Mouse (Mus musculus): Measurements from ENCODE around the gene Mprip. TPM values are rescaled to one million over a fixed set of nuclear protein-coding genes. Genes with fewer than 3 reads are reported as not detected.
"Not testable (repeated sequence)": the region's sequence is repeated elsewhere in the genome, so short reads cannot be mapped to it uniquely, and the experiment has no call there.

The Mprip gene
- polyA plus RNA-seq, 1 experiment from 2014 or later = 14.2 TPM

DNA sequence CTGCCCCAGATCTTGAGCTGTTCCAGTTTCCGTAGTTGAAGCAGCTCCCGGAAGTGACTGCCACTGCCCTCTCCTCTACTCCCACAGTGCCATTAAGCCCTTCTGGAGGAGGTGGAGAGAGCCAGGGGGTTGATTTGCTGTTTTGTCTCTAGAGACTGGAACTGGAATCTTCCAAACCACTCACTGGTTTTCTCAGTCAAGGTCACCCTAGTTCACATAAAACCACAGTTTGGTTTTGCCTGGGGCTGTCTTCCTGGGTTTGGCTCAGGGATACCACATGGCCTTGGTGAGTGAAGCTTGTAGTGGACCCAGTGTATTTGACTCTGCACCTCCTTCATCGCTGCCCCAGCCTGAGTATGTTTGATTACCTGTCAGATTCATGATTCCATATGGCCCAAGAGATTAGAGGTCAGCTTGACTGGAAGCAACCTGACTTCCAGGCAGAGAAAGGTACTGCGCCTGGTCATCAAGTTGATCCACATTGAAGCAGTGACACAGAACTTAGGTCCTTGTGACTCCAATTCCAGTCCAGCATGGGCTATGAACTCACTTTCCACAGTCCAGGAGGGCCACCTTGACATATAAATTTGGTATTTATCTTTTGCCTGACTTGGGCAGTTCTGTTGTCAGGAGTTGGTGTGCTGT lies 10.1 kb downstream of the Mprip start:
- Histone ChIP-seq H3K9me3 (ENCODE audit: low read length) (no peaks in the 10 kb centered on the region), H3K4me1 (ENCODE audit: insufficient read depth) (peaks cover 14% of the 10 kb centered on the region; the same call in 1 of the 2 replicates), H3K36me3 (replicated peaks; ENCODE audit: insufficient read depth, low read length) (no peaks in the 10 kb centered on the region), H3K9ac (replicated peaks) (no peak overlapping the region), H3K27me3 (ENCODE audit: insufficient read depth, low read length) (no peaks in the 10 kb centered on the region), H3K27ac (ENCODE audit: low read depth) (no peak overlapping the region), H3K4me2 (ENCODE audit: low read depth, low read length) (no peak overlapping the region), H3K4me3 (ENCODE audit: low read depth, low read length) (no peak overlapping the region)
- TF ChIP-seq CTCF (IDR thresholded peaks at IDR 0.05; ENCODE audit: low read depth) = no peak
- no peak for TF ChIP-seq EP300 (IDR thresholded peaks at IDR 0.05; ENCODE audit: low read depth)
- WGBS (ENCODE audit: insufficient replicate concordance) = 60% methylated on average over 4 of the region's 4 CpGs
- ATAC-seq = no peak
- DNase-seq = no peak

DNA sequence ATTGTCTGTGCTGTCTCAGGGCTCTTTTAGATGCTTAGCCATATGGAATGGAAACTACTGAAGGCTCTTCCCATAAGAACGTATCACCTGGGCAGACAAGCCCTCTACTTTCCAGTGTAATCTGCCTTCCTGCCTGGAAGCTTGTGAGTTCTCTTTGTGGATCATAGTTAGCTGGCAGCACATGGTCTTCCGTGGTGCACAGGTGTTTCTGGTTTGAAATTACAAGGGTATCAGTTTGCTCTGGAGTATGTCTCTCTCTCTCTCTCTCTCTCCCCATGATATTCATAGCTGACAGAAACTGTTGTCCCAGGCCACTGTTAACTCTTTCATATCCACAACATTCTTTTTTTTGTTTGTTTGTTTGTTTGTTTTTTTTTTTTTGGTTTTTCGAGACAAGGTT lies 12.9 kb downstream of the Mprip start:
- Histone ChIP-seq H3K36me3 (replicated peaks; ENCODE audit: insufficient read depth, low read length) (no peaks in the 10 kb centered on the region), H3K4me3 (ENCODE audit: low read depth, low read length) (no peak overlapping the region), H3K27me3 (ENCODE audit: insufficient read depth, low read length) (no peaks in the 10 kb centered on the region), H3K4me2 (ENCODE audit: low read depth, low read length) (no peak overlapping the region), H3K9me3 (ENCODE audit: low read length) (no peaks in the 10 kb centered on the region), H3K27ac (ENCODE audit: low read depth) (no peak overlapping the region), H3K9ac (replicated peaks) (no peak overlapping the region), H3K4me1 (ENCODE audit: insufficient read depth) (peaks cover 14% of the 10 kb centered on the region; the same call in 1 of the 2 replicates)
- WGBS (ENCODE audit: insufficient replicate concordance) = 81% methylated on average over 3 of the region's 3 CpGs
- ATAC-seq = no peak
- no peak for TF ChIP-seq EP300 (IDR thresholded peaks at IDR 0.05; ENCODE audit: low read depth)
- no peak for TF ChIP-seq CTCF (IDR thresholded peaks at IDR 0.05; ENCODE audit: low read depth)
- no peak for DNase-seq

DNA sequence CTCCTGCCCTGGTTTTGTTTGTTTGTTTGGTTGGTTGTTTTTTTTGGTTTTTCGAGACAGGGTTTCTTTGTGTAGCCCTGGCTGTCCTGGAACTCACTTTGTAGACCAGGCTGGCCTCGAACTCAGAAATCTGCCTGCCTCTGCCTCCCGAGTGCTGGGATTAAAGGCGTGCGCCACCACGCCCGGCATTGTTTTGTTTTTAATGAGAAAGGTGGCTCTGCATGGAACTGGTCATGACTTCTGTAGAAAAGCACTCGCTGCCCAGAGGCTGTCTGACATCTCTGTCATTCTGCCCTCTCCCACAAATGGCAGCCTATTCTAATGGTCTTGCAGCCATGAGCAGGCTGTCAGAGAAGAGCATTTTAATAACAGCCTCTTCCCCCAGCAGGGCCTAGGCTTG lies 13.6 kb downstream of the Mprip start:
- WGBS (ENCODE audit: insufficient replicate concordance) = 87% methylated on average over 7 of the region's 8 CpGs
- H3K9ac ChIP-seq (replicated peaks); H3K9me3 ChIP-seq (ENCODE audit: low read length); DNase-seq; H3K27ac ChIP-seq (ENCODE audit: low read depth); ATAC-seq; H3K4me2 ChIP-seq (ENCODE audit: low read depth, low read length); H3K36me3 ChIP-seq (replicated peaks; ENCODE audit: insufficient read depth, low read length); H3K4me3 ChIP-seq (ENCODE audit: low read depth, low read length); H3K27me3 ChIP-seq (ENCODE audit: insufficient read depth, low read length): not testable (repeated sequence)
- peaks cover 14% of the 10 kb centered on the region; the same call in 1 of the 2 replicates for H3K4me1 ChIP-seq (ENCODE audit: insufficient read depth)

DNA sequence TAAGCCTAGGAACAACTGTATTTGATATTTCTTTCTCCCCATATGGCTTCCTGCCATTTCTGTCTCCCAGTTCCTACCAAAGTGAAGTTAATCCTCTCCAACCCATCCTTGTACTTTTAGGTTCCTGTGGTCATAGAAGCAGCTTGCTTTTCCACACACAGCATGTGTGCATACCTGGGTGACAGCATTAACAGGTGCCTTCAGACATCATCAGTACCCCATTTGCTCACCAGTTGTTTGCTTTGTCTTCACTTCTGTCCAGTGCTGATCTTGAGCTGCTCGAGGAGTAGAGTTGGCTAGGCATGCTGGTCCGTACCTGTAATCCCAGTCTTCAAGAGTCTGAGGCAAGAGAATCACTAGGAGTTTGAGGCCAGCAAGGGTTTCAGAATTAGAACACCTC lies 16.7 kb downstream of the Mprip start:
- TF ChIP-seq EP300 (IDR thresholded peaks at IDR 0.05; ENCODE audit: low read depth) (no peak), CTCF (IDR thresholded peaks at IDR 0.05; ENCODE audit: low read depth) (no peak)
- Histone ChIP-seq H3K9me3 (ENCODE audit: low read length) (no peaks in the 10 kb centered on the region), H3K27ac (ENCODE audit: low read depth) (no peak overlapping the region), H3K4me3 (ENCODE audit: low read depth, low read length) (no peak overlapping the region), H3K27me3 (ENCODE audit: insufficient read depth, low read length) (no peaks in the 10 kb centered on the region), H3K4me2 (ENCODE audit: low read depth, low read length) (no peak overlapping the region), H3K4me1 (ENCODE audit: insufficient read depth) (peaks cover 2% of the 10 kb centered on the region; the same call in 1 of the 2 replicates), H3K9ac (replicated peaks) (no peak overlapping the region), H3K36me3 (replicated peaks; ENCODE audit: insufficient read depth, low read length) (no peaks in the 10 kb centered on the region)
- no peak for ATAC-seq
- 74% methylated on average over 2 of the region's 2 CpGs for WGBS (ENCODE audit: insufficient replicate concordance)
- DNase-seq = no peak

DNA sequence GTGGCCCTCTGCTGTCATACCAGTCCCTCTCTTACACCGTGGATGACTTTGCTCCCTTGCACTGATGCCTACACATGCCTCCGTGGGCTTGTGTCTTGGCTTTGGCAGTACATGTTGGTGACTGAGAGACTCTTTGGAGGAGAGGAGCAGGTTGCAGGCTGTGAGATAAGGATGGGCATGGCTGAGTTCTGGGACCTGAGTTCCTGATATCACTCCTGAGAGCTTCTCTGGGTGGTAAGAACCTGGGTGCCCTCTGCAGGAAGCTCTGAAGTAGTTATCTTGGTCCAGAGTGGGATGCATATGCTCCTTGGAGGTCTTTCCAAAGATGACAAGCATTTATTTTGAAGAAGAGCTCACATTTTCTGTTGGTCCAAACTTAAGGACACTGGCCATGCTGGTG lies 17.6 kb downstream of the Mprip start:
- H3K36me3 ChIP-seq (replicated peaks; ENCODE audit: insufficient read depth, low read length) = no peaks in the 10 kb centered on the region
- DNase-seq = no peak
- H3K27me3 ChIP-seq (ENCODE audit: insufficient read depth, low read length) = no peaks in the 10 kb centered on the region
- H3K4me2 ChIP-seq (ENCODE audit: low read depth, low read length) = no peak overlapping the region
- H3K27ac ChIP-seq (ENCODE audit: low read depth) = no peak overlapping the region
- no peak overlapping the region for H3K4me3 ChIP-seq (ENCODE audit: low read depth, low read length)
- 0 out of 2 replicates have a peak, but pooled peaks have one; percentile 40 for ATAC-seq
- no peaks in the 10 kb centered on the region for H3K4me1 ChIP-seq (ENCODE audit: insufficient read depth)
- TF ChIP-seq EP300 (IDR thresholded peaks at IDR 0.05; ENCODE audit: low read depth) (no peak), CTCF (IDR thresholded peaks at IDR 0.05; ENCODE audit: low read depth) (no peak)
- WGBS (ENCODE audit: insufficient replicate concordance) = 61% methylated on average over 2 of the region's 2 CpGs
- no peaks in the 10 kb centered on the region for H3K9me3 ChIP-seq (ENCODE audit: low read length)
- no peak overlapping the region for H3K9ac ChIP-seq (replicated peaks)

DNA sequence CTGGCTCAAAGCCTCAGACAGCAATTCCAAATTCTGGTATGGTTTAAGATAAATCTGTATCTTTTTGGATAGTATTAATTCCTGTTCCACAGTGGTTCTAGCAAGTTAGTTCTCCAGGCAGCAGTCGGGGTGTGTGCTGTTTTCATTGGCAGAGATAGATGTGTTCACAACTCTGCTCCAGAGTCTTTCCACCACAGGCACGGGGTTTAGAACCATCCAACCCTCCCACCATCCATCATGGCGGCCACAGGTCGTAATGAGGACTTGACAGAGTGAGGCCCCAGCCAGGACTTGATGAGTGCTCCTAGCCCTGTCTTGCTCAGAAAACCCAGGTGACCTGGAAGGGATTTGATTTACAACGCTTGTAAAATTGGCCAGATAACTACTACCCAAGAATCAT lies 19.0 kb downstream of the Mprip start:
- Histone ChIP-seq H3K4me2 (ENCODE audit: low read depth, low read length) (no peak overlapping the region), H3K27me3 (ENCODE audit: insufficient read depth, low read length) (no peaks in the 10 kb centered on the region), H3K4me3 (ENCODE audit: low read depth, low read length) (no peak overlapping the region), H3K36me3 (replicated peaks; ENCODE audit: insufficient read depth, low read length) (no peaks in the 10 kb centered on the region), H3K27ac (ENCODE audit: low read depth) (no peak overlapping the region), H3K9me3 (ENCODE audit: low read length) (no peaks in the 10 kb centered on the region), H3K9ac (replicated peaks) (no peak overlapping the region), H3K4me1 (ENCODE audit: insufficient read depth) (no peaks in the 10 kb centered on the region)
- no peak for ATAC-seq
- WGBS (ENCODE audit: insufficient replicate concordance) = 81% methylated on average over 5 of the region's 5 CpGs
- TF ChIP-seq EP300 (IDR thresholded peaks at IDR 0.05; ENCODE audit: low read depth) = no peak
- no peak for TF ChIP-seq CTCF (IDR thresholded peaks at IDR 0.05; ENCODE audit: low read depth)
- no peak for DNase-seq
